8 mouse cellular contexts compared by ENCODE assay signal in genomic region chr7:128298481-128299342, GRCm38 (mm10). TPM values are rescaled to one million over a fixed set of nuclear protein-coding genes. Genes with fewer than 3 reads are reported as not detected.
DNase-seq lines count a peak whose midpoint lies in the region; ATAC-seq lines count a peak whose summit lies in the region.

No protein-coding gene starts in this region.

- H3K9ac ChIP-seq in lung, embryonic 16.5 days (ENCODE audit: low read length), result peak overlapping the region; percentile 99
- H3K9ac ChIP-seq in neural tube, embryonic 14.5 days (replicated peaks; ENCODE audit: low read depth, low read length), result no peak overlapping the region

- H3K27ac ChIP-seq in lung, embryonic 16.5 days (ENCODE audit: low read length), result peak overlapping the region; percentile 94; the same call in 1 of the 2 replicates
- H3K27ac ChIP-seq in limb, embryonic 10.5 days, result peak overlapping the region; percentile 94
- no peak overlapping the region for H3K27ac ChIP-seq in neural tube, embryonic 14.5 days (ENCODE audit: low read depth, low read length)

- peak overlapping the region; percentile 89 for H3K4me2 ChIP-seq in lung, embryonic 16.5 days (ENCODE audit: low read depth, low read length)
- peak overlapping the region; percentile 82 for H3K4me2 ChIP-seq in neural tube, embryonic 14.5 days (ENCODE audit: low read depth, low read length)

- no peaks in the 10 kb centered on the region for H3K27me3 ChIP-seq in lung, embryonic 16.5 days (ENCODE audit: control insufficient read depth, insufficient read depth, low read depth, low read length)
- no peaks in the 10 kb centered on the region for H3K27me3 ChIP-seq in erythroblast, embryonic 14.5 days (ENCODE audit: control insufficient read depth)
- H3K27me3 ChIP-seq in limb, embryonic 10.5 days (ENCODE audit: low read depth, poor library complexity, severe bottlenecking), result no peaks in the 10 kb centered on the region
- H3K27me3 ChIP-seq in neural tube, embryonic 14.5 days (ENCODE audit: control insufficient read depth, insufficient read depth, low read length), result no peaks in the 10 kb centered on the region

- DNase-seq in lung, postnatal 14 days, result no peak
- no peak for DNase-seq in limb, embryonic 10.5 days (ENCODE audit: low spot score)
- no peak for DNase-seq in right cerebral cortex, postnatal 4 days
- no peak for DNase-seq in kidney, adult 8-10 months
- DNase-seq in thymus, postnatal 25 days, result no peak

- H3K9me3 ChIP-seq in lung, embryonic 16.5 days (ENCODE audit: control insufficient read depth, low read length), result no peaks in the 10 kb centered on the region
- no peaks in the 10 kb centered on the region for H3K9me3 ChIP-seq in erythroblast, embryonic 14.5 days (ENCODE audit: control insufficient read depth, low read length)
- no peaks in the 10 kb centered on the region for H3K9me3 ChIP-seq in limb, embryonic 10.5 days (replicated peaks)
- no peaks in the 10 kb centered on the region for H3K9me3 ChIP-seq in neural tube, embryonic 14.5 days (ENCODE audit: control insufficient read depth, low read length)

- peaks cover 18% of the 10 kb centered on the region for H3K4me1 ChIP-seq in lung, embryonic 16.5 days (replicated peaks; ENCODE audit: control insufficient read depth, insufficient read depth, low read length)
- peaks cover 90% of the 10 kb centered on the region for H3K4me1 ChIP-seq in erythroblast, embryonic 14.5 days (ENCODE audit: control insufficient read depth)
- peaks cover 22% of the 10 kb centered on the region for H3K4me1 ChIP-seq in limb, embryonic 10.5 days
- peaks cover 12% of the 10 kb centered on the region for H3K4me1 ChIP-seq in neural tube, embryonic 14.5 days (ENCODE audit: control insufficient read depth, insufficient read depth, low read length)

- H3K36me3 ChIP-seq in lung, embryonic 16.5 days (ENCODE audit: control insufficient read depth, insufficient read depth, low read length), result no peaks in the 10 kb centered on the region
- H3K36me3 ChIP-seq in erythroblast, embryonic 14.5 days (ENCODE audit: control insufficient read depth), result peaks cover 50% of the 10 kb centered on the region
- peaks cover 15% of the 10 kb centered on the region; the same call in 1 of the 2 replicates for H3K36me3 ChIP-seq in limb, embryonic 10.5 days
- no peaks in the 10 kb centered on the region for H3K36me3 ChIP-seq in neural tube, embryonic 14.5 days (ENCODE audit: control insufficient read depth, insufficient read depth, low read length)

- H3K4me3 ChIP-seq in lung, embryonic 16.5 days (ENCODE audit: low read length), result peak overlapping the region; percentile 100
- peak overlapping the region; percentile 97 for H3K4me3 ChIP-seq in erythroblast, embryonic 14.5 days (replicated peaks)
- H3K4me3 ChIP-seq in limb, embryonic 10.5 days, result peak overlapping the region; percentile 92
- H3K4me3 ChIP-seq in neural tube, embryonic 14.5 days (ENCODE audit: low read depth, low read length), result peak overlapping the region; percentile 79; the same call in 1 of the 2 replicates

- WGBS in lung, embryonic 16.5 days, result 68% methylated on average over 8 of the region's 8 CpGs
- 85% methylated on average over 8 of the region's 8 CpGs for WGBS in limb, embryonic 10.5 days
- 80% methylated on average over 8 of the region's 8 CpGs for WGBS in neural tube, embryonic 14.5 days

- ATAC-seq in lung, embryonic 16.5 days (ENCODE audit: low read depth), result no peak
- ATAC-seq in neural tube, embryonic 14.5 days (ENCODE audit: low read depth), result no peak

RNA-seq across cellular contexts. Expression of gene BC017158, which starts 0.7 kb away (rescaled TPM):
- polyA plus RNA-seq in lung, embryonic 16.5 days (2015; fragmentation: Nextera tagmentation; extraction: Ambion mirVana), result 32.0 and 36.3 TPM in 2 replicates
- 7.3 and 9.0 TPM in 2 replicates for polyA plus RNA-seq in erythroblast, embryonic 14.5 days (2012)
- polyA plus RNA-seq in limb, embryonic 10.5 days (2016; fragmentation: Nextera tagmentation; extraction: Ambion mirVana), result 27.9 and 28.4 TPM in 2 replicates
- 25.9 and 27.9 TPM in 2 replicates for polyA plus RNA-seq in neural tube, embryonic 14.5 days (2014; fragmentation: Nextera tagmentation; extraction: Ambion mirVana)

RNA-seq across cellular contexts. Expression of gene Slc5a2, which starts 33.3 kb away (rescaled TPM):
- polyA plus RNA-seq in lung, embryonic 16.5 days (2015; fragmentation: Nextera tagmentation; extraction: Ambion mirVana), result 0.39 TPM in 1 of 2 replicates, not detected in the other
- polyA plus RNA-seq in erythroblast, embryonic 14.5 days (2012), result 0.88 and 1.4 TPM in 2 replicates
- polyA plus RNA-seq in limb, embryonic 10.5 days (2016; fragmentation: Nextera tagmentation; extraction: Ambion mirVana), result 0.33 and 0.50 TPM in 2 replicates
- not detected in 2 replicates for polyA plus RNA-seq in neural tube, embryonic 14.5 days (2014; fragmentation: Nextera tagmentation; extraction: Ambion mirVana)

RNA-seq across cellular contexts. Expression of gene Tgfb1i1, which starts 52.1 kb away (rescaled TPM):
- polyA plus RNA-seq in lung, embryonic 16.5 days (2015; fragmentation: Nextera tagmentation; extraction: Ambion mirVana), result 190 and 203 TPM in 2 replicates
- 0.27 and 0.30 TPM in 2 replicates for polyA plus RNA-seq in erythroblast, embryonic 14.5 days (2012)
- polyA plus RNA-seq in limb, embryonic 10.5 days (2016; fragmentation: Nextera tagmentation; extraction: Ambion mirVana), result 12.9 and 14.5 TPM in 2 replicates
- polyA plus RNA-seq in neural tube, embryonic 14.5 days (2014; fragmentation: Nextera tagmentation; extraction: Ambion mirVana), result 15.2 and 24.7 TPM in 2 replicates
